Mouse (Mus musculus): ENCODE measurements around the gene Gm13276.
"Not testable (repeated sequence)": the region's sequence is repeated elsewhere in the genome, so short reads cannot be mapped to it uniquely, and the experiment has no call there.

DNA sequence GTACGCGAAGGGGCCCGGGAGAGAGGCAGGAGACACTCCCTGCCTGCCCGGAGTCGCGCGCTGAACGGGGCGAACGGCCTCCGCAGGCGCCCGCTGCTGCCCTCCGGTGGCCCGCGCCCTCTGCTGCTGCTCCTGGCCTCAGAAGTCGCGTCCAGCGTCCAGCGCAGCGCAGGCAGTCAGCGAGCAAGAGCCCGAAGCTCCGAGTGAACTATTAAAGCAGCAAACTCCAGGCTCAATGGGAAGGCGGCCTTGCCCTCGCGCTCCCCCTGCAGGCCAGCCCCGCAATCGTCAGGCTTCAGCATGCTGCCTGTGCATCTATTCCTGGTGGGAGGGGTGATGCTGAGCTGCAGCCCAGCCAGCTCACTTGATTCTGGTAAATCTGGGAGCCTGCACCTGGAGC lies 6.0 kb upstream of the Gm13276 start, which contains the start of gene Gm13272:
- TF ChIP-seq CHD2 (IDR thresholded peaks at IDR 0.05; ENCODE audit: low read depth, low read length); MAFK (IDR thresholded peaks at IDR 0.05; ENCODE audit: insufficient read depth, low read depth, low read length): not testable (repeated sequence)

All from ES-E14 (cell line).